Mouse (Mus musculus) hindbrain, embryonic 10.5 days (tissue): ENCODE results near the gene Mpv17l2. TPM values are rescaled to one million over a fixed set of nuclear protein-coding genes. Genes with fewer than 3 reads are reported as not detected.
A peak's percentile ranks its signal among the peaks of the same experiment; 100 is the strongest.

Experiments
- DNase-seq: peaks from one replicate; pipeline ENCODE4 v3.0.0-alpha.2; 2017; ENCODE audit warnings: low spot score
- H3K27ac ChIP-seq: fragments of 300-500 bp; sonication (generic); 2 replicates; pipeline ENCODE4 v1.5.1; 2016; ENCODE audit warnings: mild to moderate bottlenecking, moderate library complexity
- H3K27me3 ChIP-seq: fragments of 300-500 bp; sonication (generic); 2 replicates; pipeline ENCODE4 v1.6.1; 2016; ENCODE audit warnings: mild to moderate bottlenecking; ENCODE audit not compliant: poor library complexity, insufficient read depth, severe bottlenecking
- H3K36me3 ChIP-seq: fragments of 300-500 bp; sonication (generic); 2 replicates; pipeline ENCODE4 v1.6.1; 2016; ENCODE audit warnings: mild to moderate bottlenecking, moderate library complexity
- H3K4me1 ChIP-seq: fragments of 300-500 bp; sonication (generic); replicated peaks from 2 replicates; pipeline ENCODE4 v1.6.1; 2016; ENCODE audit warnings: mild to moderate bottlenecking
- H3K4me3 ChIP-seq: fragments of 300-500 bp; sonication (generic); 2 replicates; pipeline ENCODE4 v1.5.1; 2016; ENCODE audit warnings: mild to moderate bottlenecking, moderate library complexity
- H3K9me3 ChIP-seq: fragments of 300-500 bp; sonication (generic); 2 replicates; pipeline ENCODE4 v1.6.1; 2016; ENCODE audit warnings: mild to moderate bottlenecking, moderate library complexity
- WGBS: fragments of 180-500 bp; shearing (Covaris S2); methylation state at CpG from one replicate; pipeline ENCODE4 v1.1.7; 2016; 5-methylcytosine and 5-hydroxymethylcytosine counted together
- polyA plus RNA-seq: library from polyadenylated mRNA; unstranded; fragments of >200 nt; fragmentation: Nextera tagmentation; extraction: Ambion mirVana; gene quantifications from 2 replicates; pipeline ENCODE4 v1.2.1, GENCODE M21; 2016

Mpv17l2 gene
- polyA plus RNA-seq, 1 experiment from 2014 or later, result 40.6 TPM

GRCm38 (mm10) chr8:70738211-70738610, 22.5 kb downstream of the Mpv17l2 start:
- no peaks in the 10 kb centered on the region for H3K9me3 ChIP-seq
- no peak for DNase-seq
- 70% methylated on average over 3 of the region's 3 CpGs for WGBS
- H3K4me1 ChIP-seq, result peaks cover 10% of the 10 kb centered on the region
- H3K36me3 ChIP-seq, result no peaks in the 10 kb centered on the region
- no peak overlapping the region for H3K27ac ChIP-seq
- H3K4me3 ChIP-seq, result no peak overlapping the region
- H3K27me3 ChIP-seq, result peaks cover 43% of the 10 kb centered on the region

GRCm38 (mm10) chr8:70737705-70738104, 23.0 kb downstream of the Mpv17l2 start:
- WGBS, result 64% methylated on average over 5 of the region's 5 CpGs
- DNase-seq, result no peak
- peaks cover 42% of the 10 kb centered on the region for H3K27me3 ChIP-seq

GRCm38 (mm10) chr8:70730956-70731355, 29.8 kb downstream of the Mpv17l2 start:
- Histone ChIP-seq H3K27me3 (peaks cover 72% of the 10 kb centered on the region), H3K9me3 (no peaks in the 10 kb centered on the region), H3K4me1 (peaks cover 11% of the 10 kb centered on the region), H3K36me3 (no peaks in the 10 kb centered on the region), H3K27ac (no peak overlapping the region), H3K4me3 (no peak overlapping the region)
- 87% methylated on average over 4 of the region's 4 CpGs for WGBS
- DNase-seq, result no peak

More at GRCm38 (mm10) chr8:70737705-70738104, 23.0 kb downstream of the Mpv17l2 start:
- H3K4me3 ChIP-seq, result no peak overlapping the region
- H3K27ac ChIP-seq, result no peak overlapping the region
- no peaks in the 10 kb centered on the region for H3K9me3 ChIP-seq
- no peaks in the 10 kb centered on the region for H3K36me3 ChIP-seq
- H3K4me1 ChIP-seq, result peaks cover 5% of the 10 kb centered on the region

- no peaks in the 10 kb centered on the region for H3K36me3 ChIP-seq
- H3K4me3 ChIP-seq, result peak overlapping the region; percentile 40
- 3% methylated on average over 34 of the region's 34 CpGs for WGBS
- peaks cover 11% of the 10 kb centered on the region for H3K4me1 ChIP-seq
- no peaks in the 10 kb centered on the region for H3K9me3 ChIP-seq
- H3K27me3 ChIP-seq, result peaks cover 78% of the 10 kb centered on the region
- 0 out of 2 replicates have a peak overlapping the region, but pooled peaks have one; percentile 23 for H3K27ac ChIP-seq
- DNase-seq, result no peak
Measured at GRCm38 (mm10) chr8:70729808-70730475, 30.8 kb downstream of the Mpv17l2 start.

GRCm38 (mm10) chr8:70726721-70727120, 34.0 kb downstream of the Mpv17l2 start:
- peaks cover 62% of the 10 kb centered on the region for H3K27me3 ChIP-seq
- no peaks in the 10 kb centered on the region for H3K36me3 ChIP-seq
- no peak for DNase-seq
- no peak overlapping the region for H3K4me3 ChIP-seq
- peaks cover 11% of the 10 kb centered on the region for H3K4me1 ChIP-seq
- no peaks in the 10 kb centered on the region for H3K9me3 ChIP-seq
- 44% methylated on average over 11 of the region's 11 CpGs for WGBS
- H3K27ac ChIP-seq, result no peak overlapping the region

- no peak overlapping the region for H3K27ac ChIP-seq
- peaks cover 11% of the 10 kb centered on the region for H3K4me1 ChIP-seq
- H3K4me3 ChIP-seq, result no peak overlapping the region
- no peak for DNase-seq
- H3K27me3 ChIP-seq, result peaks cover 54% of the 10 kb centered on the region
- no peaks in the 10 kb centered on the region for H3K9me3 ChIP-seq
- 27% methylated on average over 14 of the region's 14 CpGs for WGBS
- H3K36me3 ChIP-seq, result no peaks in the 10 kb centered on the region
Measured at GRCm38 (mm10) chr8:70725792-70726447, 34.8 kb downstream of the Mpv17l2 start.

- 73% methylated on average over 12 of the region's 12 CpGs for WGBS
- H3K36me3 ChIP-seq, result no peaks in the 10 kb centered on the region
- peaks cover 44% of the 10 kb centered on the region for H3K27me3 ChIP-seq
- no peak overlapping the region for H3K27ac ChIP-seq
- no peak overlapping the region for H3K4me3 ChIP-seq
- no peaks in the 10 kb centered on the region for H3K9me3 ChIP-seq
- no peak for DNase-seq
- no peaks in the 10 kb centered on the region for H3K4me1 ChIP-seq
Measured at GRCm38 (mm10) chr8:70724216-70724615, 36.5 kb downstream of the Mpv17l2 start.

- H3K27ac ChIP-seq, result no peak within 1 kb of the TSS
Measured at GRCm38 (mm10) chr8:70723486-70724210, 37.1 kb downstream of the Mpv17l2 start, which contains the start of gene Pde4c. Gene Pde4c, plus strand, starts transcription at chr8:70723720.

GRCm38 (mm10) chr8:70721601-70722000, 39.1 kb downstream of the Mpv17l2 start:
- Histone ChIP-seq H3K9me3 (no peaks in the 10 kb centered on the region), H3K4me3 (no peak overlapping the region), H3K4me1 (peaks cover 4% of the 10 kb centered on the region; the same call in 1 of the 2 replicates), H3K27ac (no peak overlapping the region), H3K36me3 (no peaks in the 10 kb centered on the region), H3K27me3 (peaks cover 32% of the 10 kb centered on the region)
- DNase-seq, result no peak
- WGBS, result 85% methylated on average over 8 of the region's 8 CpGs

More at GRCm38 (mm10) chr8:70723486-70724210, 37.1 kb downstream of the Mpv17l2 start, which contains the start of gene Pde4c:
- no peak for DNase-seq
- Histone ChIP-seq H3K4me3 (no peak within 1 kb of the TSS), H3K27me3 (peaks cover 39% of the 10 kb centered on the region), H3K4me1 (no peaks in the 10 kb centered on the region), H3K36me3 (no peaks in the 10 kb centered on the region), H3K9me3 (no peaks in the 10 kb centered on the region)
- WGBS, result 57% methylated on average over 7 of the region's 7 CpGs

- peak; percentile 78 for DNase-seq
- H3K27ac ChIP-seq, result no peak overlapping the region
- WGBS, result 7% methylated on average over 3 of the region's 3 CpGs
Measured at GRCm38 (mm10) chr8:70720739-70721138, 40.0 kb downstream of the Mpv17l2 start.

GRCm38 (mm10) chr8:70719796-70720270, 40.9 kb downstream of the Mpv17l2 start:
- Histone ChIP-seq H3K9me3 (no peaks in the 10 kb centered on the region), H3K27me3 (peaks cover 22% of the 10 kb centered on the region; the same call in 1 of the 2 replicates), H3K4me3 (no peak overlapping the region), H3K36me3 (no peaks in the 10 kb centered on the region), H3K27ac (no peak overlapping the region), H3K4me1 (peaks cover 4% of the 10 kb centered on the region; the same call in 1 of the 2 replicates)
- no peak for DNase-seq
- WGBS, result 75% methylated on average over 9 of the region's 9 CpGs

More at GRCm38 (mm10) chr8:70720739-70721138, 40.0 kb downstream of the Mpv17l2 start:
- no peaks in the 10 kb centered on the region for H3K9me3 ChIP-seq
- no peaks in the 10 kb centered on the region for H3K36me3 ChIP-seq
- H3K4me1 ChIP-seq, result peaks cover 4% of the 10 kb centered on the region; the same call in 1 of the 2 replicates
- H3K27me3 ChIP-seq, result peaks cover 26% of the 10 kb centered on the region; the same call in 1 of the 2 replicates
- H3K4me3 ChIP-seq, result no peak overlapping the region

GRCm38 (mm10) chr8:70718297-70718696, 42.4 kb downstream of the Mpv17l2 start, which contains the start of gene Gm3336:
Gene Gm3336, plus strand, starts transcription at chr8:70718543.
- peaks cover 14% of the 10 kb centered on the region for H3K4me1 ChIP-seq
- peak within 1 kb of the TSS; percentile 5; the same call in 1 of the 2 replicates for H3K4me3 ChIP-seq
- WGBS, result 5% methylated on average over 19 of the region's 19 CpGs
- no peaks in the 10 kb centered on the region for H3K36me3 ChIP-seq
- no peak within 1 kb of the TSS for H3K27ac ChIP-seq
- no peaks in the 10 kb centered on the region for H3K9me3 ChIP-seq
- peak; percentile 49 for DNase-seq
- H3K27me3 ChIP-seq, result peaks cover 22% of the 10 kb centered on the region; the same call in 1 of the 2 replicates
